Mouse (Mus musculus): ENCODE results near the gene Sbsn. TPM values are rescaled to one million over a fixed set of nuclear protein-coding genes. Genes with fewer than 3 reads are reported as not detected.

Sbsn gene
- polyA plus RNA-seq, 1 experiment, result 14.6 TPM

DNA sequence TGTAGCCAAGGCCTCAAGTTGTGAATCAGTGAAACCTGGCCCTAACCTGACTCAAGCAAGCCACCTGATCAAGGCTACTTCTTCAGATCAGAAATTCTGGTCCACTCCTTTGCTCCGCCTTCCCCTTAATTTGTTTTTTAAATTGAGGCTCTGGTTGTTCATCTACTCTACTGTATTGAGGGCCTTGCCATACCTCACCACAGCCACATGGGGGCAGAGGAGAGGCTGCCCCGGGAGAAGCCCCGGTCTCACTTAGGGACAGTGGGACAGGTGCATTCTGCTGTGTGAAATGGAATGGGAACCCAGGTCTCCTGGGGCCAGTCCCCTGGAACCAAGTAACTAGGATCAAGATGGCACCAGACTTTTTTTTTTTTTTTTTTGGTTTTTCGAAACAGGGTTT is 30.5 kb downstream of the Sbsn start:
- Histone ChIP-seq H3K4me3 (ENCODE audit: low read depth, low read length) (no peak overlapping the region), H3K9ac (ENCODE audit: low read depth, poor library complexity, severe bottlenecking) (no peak overlapping the region), H3K9me3 (replicated peaks; ENCODE audit: control insufficient read depth, insufficient read depth, low read length, poor library complexity, severe bottlenecking) (no peaks in the 10 kb centered on the region), H3K4me1 (ENCODE audit: control insufficient read depth, insufficient read depth, low read length) (peaks cover 5% of the 10 kb centered on the region), H3K27me3 (ENCODE audit: control insufficient read depth, insufficient read depth, low read length, poor library complexity, severe bottlenecking) (no peaks in the 10 kb centered on the region), H3K27ac (ENCODE audit: insufficient read depth, low read length) (no peak overlapping the region), H3K36me3 (ENCODE audit: control insufficient read depth, insufficient read depth, low read length, poor library complexity, severe bottlenecking) (no peaks in the 10 kb centered on the region)
- TF ChIP-seq POLR2A (IDR thresholded peaks at IDR 0.05; ENCODE audit: insufficient read depth, low read length), result no peak
- TF ChIP-seq EP300 (IDR thresholded peaks at IDR 0.05; ENCODE audit: insufficient read depth, low read depth, low read length), result no peak
- TF ChIP-seq CTCF (IDR thresholded peaks at IDR 0.05; ENCODE audit: low read depth, low read length), result peak; percentile 66

DNA sequence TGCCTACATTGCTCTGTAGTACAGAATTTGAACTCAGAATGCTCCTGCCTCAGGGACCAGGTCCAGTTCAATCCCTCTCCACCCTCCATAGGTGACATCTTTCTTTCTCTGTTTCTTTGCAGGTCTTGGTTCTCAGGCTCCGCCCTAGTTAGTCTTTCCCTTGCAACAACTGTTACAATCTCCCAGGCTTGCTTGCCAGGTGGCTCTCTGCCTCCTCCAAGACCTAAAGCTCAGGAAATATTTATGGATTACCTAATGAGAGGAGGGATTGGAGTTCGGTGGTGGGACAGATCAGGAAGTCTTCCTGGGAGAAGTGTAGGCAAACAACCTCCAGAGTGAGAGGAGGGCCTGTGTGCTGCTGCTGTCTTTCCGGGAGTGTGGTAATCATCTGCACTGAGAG is 31.4 kb downstream of the Sbsn start:
- Histone ChIP-seq H3K36me3 (ENCODE audit: control insufficient read depth, insufficient read depth, low read length, poor library complexity, severe bottlenecking) (no peaks in the 10 kb centered on the region), H3K4me1 (ENCODE audit: control insufficient read depth, insufficient read depth, low read length) (peaks cover 7% of the 10 kb centered on the region), H3K27ac (ENCODE audit: insufficient read depth, low read length) (no peak overlapping the region), H3K27me3 (ENCODE audit: control insufficient read depth, insufficient read depth, low read length, poor library complexity, severe bottlenecking) (no peaks in the 10 kb centered on the region), H3K9me3 (replicated peaks; ENCODE audit: control insufficient read depth, insufficient read depth, low read length, poor library complexity, severe bottlenecking) (no peaks in the 10 kb centered on the region), H3K4me3 (ENCODE audit: low read depth, low read length) (no peak overlapping the region), H3K9ac (ENCODE audit: low read depth, poor library complexity, severe bottlenecking) (no peak overlapping the region)
- TF ChIP-seq CTCF (IDR thresholded peaks at IDR 0.05; ENCODE audit: low read depth, low read length), result no peak
- TF ChIP-seq EP300 (IDR thresholded peaks at IDR 0.05; ENCODE audit: insufficient read depth, low read depth, low read length), result no peak
- no peak for TF ChIP-seq POLR2A (IDR thresholded peaks at IDR 0.05; ENCODE audit: insufficient read depth, low read length)

DNA sequence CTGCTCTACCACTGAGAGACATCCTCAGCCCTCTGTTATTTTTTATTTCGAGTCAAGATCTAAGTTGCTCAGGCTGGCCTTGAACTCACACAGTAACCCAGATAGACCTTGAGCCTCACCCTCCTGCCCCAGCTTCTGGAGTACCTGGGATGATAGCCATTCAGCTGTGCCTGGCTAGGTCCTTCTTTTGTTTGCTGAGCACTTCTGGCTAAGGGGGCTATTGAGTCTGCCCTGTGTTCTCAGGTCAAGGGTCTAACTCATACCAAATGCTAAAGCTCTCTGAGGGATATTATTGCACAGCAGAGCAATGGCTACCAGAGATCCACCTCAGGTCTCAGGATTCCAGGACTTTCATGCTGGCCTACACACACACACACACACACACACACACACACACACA is 33.9 kb downstream of the Sbsn start:
- H3K27ac ChIP-seq (ENCODE audit: insufficient read depth, low read length), result no peak overlapping the region
- H3K36me3 ChIP-seq (ENCODE audit: control insufficient read depth, insufficient read depth, low read length, poor library complexity, severe bottlenecking), result no peaks in the 10 kb centered on the region

DNA sequence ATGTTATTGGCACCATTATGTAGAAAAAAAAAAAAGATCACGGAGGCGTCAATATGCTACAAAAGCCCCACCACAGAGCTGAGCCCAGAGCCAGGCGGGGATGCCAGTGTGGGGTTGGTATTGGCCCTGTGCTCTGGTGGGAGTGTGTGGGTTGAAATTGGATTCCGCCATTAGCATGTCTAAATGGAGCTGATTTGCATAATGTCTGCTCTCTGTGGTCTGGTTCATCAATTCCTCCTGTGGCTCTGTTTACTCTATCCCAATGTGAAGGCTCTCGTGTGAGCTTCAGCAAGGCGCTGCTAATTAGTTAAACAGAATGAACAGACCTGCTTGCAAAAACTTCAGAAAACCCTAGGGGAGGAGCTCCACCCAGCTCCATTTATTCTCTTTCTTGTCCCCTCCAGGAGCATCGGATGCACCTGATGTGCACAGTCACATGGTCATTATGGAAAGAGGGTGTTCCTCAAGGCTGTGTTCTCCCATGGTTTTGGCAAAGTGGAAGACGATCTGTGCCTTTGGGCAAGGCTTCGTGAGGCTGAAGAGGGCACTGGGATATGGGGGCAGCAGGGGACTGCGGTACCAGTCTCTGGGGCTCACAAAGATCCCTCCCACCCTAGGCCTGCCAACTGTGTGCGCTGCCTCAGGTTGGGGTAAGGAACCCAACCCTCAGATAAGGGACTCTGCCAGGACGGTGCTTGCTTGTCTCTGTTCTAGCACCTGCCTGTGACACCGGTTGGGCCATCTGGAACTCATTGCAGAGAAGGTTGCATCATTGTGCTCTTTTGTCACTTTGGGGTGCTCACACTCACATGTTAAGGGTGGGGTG is 34.7 kb downstream of the Sbsn start:
- Histone ChIP-seq H3K27ac (ENCODE audit: insufficient read depth, low read length) (no peak overlapping the region), H3K9me3 (replicated peaks; ENCODE audit: control insufficient read depth, insufficient read depth, low read length, poor library complexity, severe bottlenecking) (no peaks in the 10 kb centered on the region)
- TF ChIP-seq EP300 (IDR thresholded peaks at IDR 0.05; ENCODE audit: insufficient read depth, low read depth, low read length), result no peak
- no peak for TF ChIP-seq CTCF (IDR thresholded peaks at IDR 0.05; ENCODE audit: low read depth, low read length)
- TF ChIP-seq POLR2A (IDR thresholded peaks at IDR 0.05; ENCODE audit: insufficient read depth, low read length), result no peak

More for the DNA sequence above, 33.9 kb downstream of the Sbsn start:
- Histone ChIP-seq H3K9me3 (replicated peaks; ENCODE audit: control insufficient read depth, insufficient read depth, low read length, poor library complexity, severe bottlenecking) (no peaks in the 10 kb centered on the region), H3K4me3 (ENCODE audit: low read depth, low read length) (no peak overlapping the region), H3K4me1 (ENCODE audit: control insufficient read depth, insufficient read depth, low read length) (peaks cover 7% of the 10 kb centered on the region), H3K9ac (ENCODE audit: low read depth, poor library complexity, severe bottlenecking) (no peak overlapping the region), H3K27me3 (ENCODE audit: control insufficient read depth, insufficient read depth, low read length, poor library complexity, severe bottlenecking) (no peaks in the 10 kb centered on the region)
- TF ChIP-seq EP300 (IDR thresholded peaks at IDR 0.05; ENCODE audit: insufficient read depth, low read depth, low read length), result no peak
- TF ChIP-seq POLR2A (IDR thresholded peaks at IDR 0.05; ENCODE audit: insufficient read depth, low read length), result no peak
- TF ChIP-seq CTCF (IDR thresholded peaks at IDR 0.05; ENCODE audit: low read depth, low read length), result no peak

DNA sequence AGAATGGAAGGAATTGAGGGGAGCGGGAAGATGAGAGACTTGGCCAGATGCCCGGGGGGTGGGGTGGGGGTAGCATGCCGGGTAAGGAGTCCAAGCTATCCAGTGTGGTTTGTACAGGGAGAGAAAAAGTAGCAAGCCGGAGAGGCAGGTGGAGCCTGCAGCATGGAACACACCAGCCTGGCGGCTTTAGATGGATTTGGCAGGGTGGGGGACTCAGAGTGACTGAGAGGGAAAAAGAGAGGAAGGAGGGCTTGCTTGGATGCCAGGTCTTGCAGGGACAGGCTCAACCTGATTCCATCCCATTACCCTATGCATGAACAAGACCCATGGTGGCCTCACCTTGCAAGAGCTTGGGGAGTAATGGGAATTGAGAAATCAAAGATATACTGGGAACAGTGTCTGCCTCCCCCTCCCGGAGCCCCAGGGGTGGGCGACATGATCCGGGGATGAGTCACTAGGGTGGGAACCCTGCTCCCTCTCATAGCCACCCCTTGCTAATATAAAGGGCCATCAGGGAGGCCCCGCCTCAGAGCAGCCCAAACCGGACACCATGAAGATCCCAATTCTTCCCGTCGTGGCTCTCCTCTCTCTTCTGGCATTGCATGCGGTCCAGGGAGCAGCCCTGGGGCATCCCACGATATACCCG is 36.2 kb downstream of the Sbsn start, which contains the start of gene Krtdap:
Krtdap (plus strand) TSS at position 520 of the 646 bp plus-strand sequence.
- Histone ChIP-seq H3K27ac (ENCODE audit: insufficient read depth, low read length) (no peak within 1 kb of the TSS), H3K36me3 (ENCODE audit: control insufficient read depth, insufficient read depth, low read length, poor library complexity, severe bottlenecking) (no peaks in the 10 kb centered on the region), H3K4me1 (ENCODE audit: control insufficient read depth, insufficient read depth, low read length) (peaks cover 9% of the 10 kb centered on the region), H3K27me3 (ENCODE audit: control insufficient read depth, insufficient read depth, low read length, poor library complexity, severe bottlenecking) (no peaks in the 10 kb centered on the region), H3K4me3 (ENCODE audit: low read depth, low read length) (no peak within 1 kb of the TSS), H3K9ac (ENCODE audit: low read depth, poor library complexity, severe bottlenecking) (no peak within 1 kb of the TSS), H3K9me3 (replicated peaks; ENCODE audit: control insufficient read depth, insufficient read depth, low read length, poor library complexity, severe bottlenecking) (no peaks in the 10 kb centered on the region)
- TF ChIP-seq CTCF (IDR thresholded peaks at IDR 0.05; ENCODE audit: low read depth, low read length) (no peak), EP300 (IDR thresholded peaks at IDR 0.05; ENCODE audit: insufficient read depth, low read depth, low read length) (no peak), POLR2A (IDR thresholded peaks at IDR 0.05; ENCODE audit: insufficient read depth, low read length) (no peak)

More for the DNA sequence above, 34.7 kb downstream of the Sbsn start:
- no peaks in the 10 kb centered on the region for H3K27me3 ChIP-seq (ENCODE audit: control insufficient read depth, insufficient read depth, low read length, poor library complexity, severe bottlenecking)
- H3K9ac ChIP-seq (ENCODE audit: low read depth, poor library complexity, severe bottlenecking), result no peak overlapping the region
- peaks cover 7% of the 10 kb centered on the region for H3K4me1 ChIP-seq (ENCODE audit: control insufficient read depth, insufficient read depth, low read length)
- no peak overlapping the region for H3K4me3 ChIP-seq (ENCODE audit: low read depth, low read length)
- no peaks in the 10 kb centered on the region for H3K36me3 ChIP-seq (ENCODE audit: control insufficient read depth, insufficient read depth, low read length, poor library complexity, severe bottlenecking)

DNA sequence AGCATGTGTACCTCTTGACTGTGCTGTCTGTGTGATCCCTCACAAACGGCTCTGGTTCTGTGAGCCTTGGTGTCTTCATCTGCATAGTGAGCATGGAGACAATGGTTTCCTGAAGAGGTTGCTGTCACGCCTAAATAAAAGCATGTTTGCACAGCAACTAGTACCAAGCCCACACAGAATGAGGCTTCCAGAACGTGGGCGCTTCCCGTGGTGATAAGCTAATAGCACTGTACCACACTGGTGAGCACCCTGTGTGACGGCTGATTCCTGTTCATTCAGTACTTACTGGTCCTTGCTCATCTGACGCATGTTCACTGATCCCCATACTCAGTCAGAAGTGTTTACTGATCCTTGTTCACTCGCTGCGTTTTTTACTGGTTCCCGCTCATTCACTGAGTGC is 38.9 kb downstream of the Sbsn start:
- H3K27me3 ChIP-seq (ENCODE audit: control insufficient read depth, insufficient read depth, low read length, poor library complexity, severe bottlenecking), result no peaks in the 10 kb centered on the region
- H3K36me3 ChIP-seq (ENCODE audit: control insufficient read depth, insufficient read depth, low read length, poor library complexity, severe bottlenecking), result no peaks in the 10 kb centered on the region
- TF ChIP-seq POLR2A (IDR thresholded peaks at IDR 0.05; ENCODE audit: insufficient read depth, low read length), result no peak
- TF ChIP-seq EP300 (IDR thresholded peaks at IDR 0.05; ENCODE audit: insufficient read depth, low read depth, low read length), result no peak
- no peaks in the 10 kb centered on the region for H3K9me3 ChIP-seq (replicated peaks; ENCODE audit: control insufficient read depth, insufficient read depth, low read length, poor library complexity, severe bottlenecking)
- no peak overlapping the region for H3K27ac ChIP-seq (ENCODE audit: insufficient read depth, low read length)
- H3K4me3 ChIP-seq (ENCODE audit: low read depth, low read length), result no peak overlapping the region
- no peak overlapping the region for H3K9ac ChIP-seq (ENCODE audit: low read depth, poor library complexity, severe bottlenecking)
- peaks cover 9% of the 10 kb centered on the region for H3K4me1 ChIP-seq (ENCODE audit: control insufficient read depth, insufficient read depth, low read length)
